Mouse (Mus musculus): Measurements from ENCODE around the gene Dnal1.
A peak's percentile ranks its signal among the peaks of the same experiment; 100 is the strongest.

The Dnal1 gene

DNA sequence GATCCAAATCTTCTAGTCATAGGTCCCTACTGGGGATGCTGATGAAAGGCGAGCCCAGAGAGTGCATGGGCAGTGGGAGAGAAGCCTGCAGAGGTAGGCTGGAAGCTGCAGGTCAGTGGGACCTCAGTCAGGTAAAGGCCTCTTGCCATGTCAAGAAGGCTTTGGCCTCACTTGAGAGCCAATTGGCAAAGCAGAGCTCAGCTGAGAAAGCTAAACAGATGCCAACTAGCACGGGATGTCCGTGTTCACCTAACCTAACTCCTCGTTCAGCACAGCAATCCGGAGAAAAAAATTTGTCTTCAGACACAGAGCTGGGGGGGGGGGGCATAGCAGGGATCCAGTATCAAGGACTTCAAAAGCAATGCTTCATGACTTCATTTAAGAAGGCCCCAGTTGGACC lies 70.8 kb downstream of the Dnal1 start:
- DNase-seq (ENCODE audit: extremely low spot score, low spot score), result no peak

DNA sequence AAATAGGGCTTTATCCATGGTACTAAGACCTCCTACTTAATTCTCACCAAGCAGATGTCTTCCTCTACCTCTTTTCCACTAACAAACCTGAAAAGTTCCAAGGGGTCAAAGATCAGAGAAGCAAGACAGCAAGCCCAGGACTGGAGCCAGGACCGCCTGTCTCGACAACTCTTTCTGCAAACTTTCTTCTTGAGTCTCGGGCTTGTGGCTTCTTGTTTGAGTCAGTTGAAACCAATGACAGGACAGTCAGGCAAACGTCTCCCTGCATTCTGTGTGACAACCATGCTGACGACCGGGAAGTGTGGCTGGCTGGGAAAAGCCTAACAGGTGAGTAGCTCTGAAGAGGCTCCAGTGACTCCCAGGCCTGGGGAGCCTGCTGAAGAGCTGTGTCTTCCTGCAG lies 71.4 kb downstream of the Dnal1 start:
- no peak for DNase-seq (ENCODE audit: extremely low spot score, low spot score)

DNA sequence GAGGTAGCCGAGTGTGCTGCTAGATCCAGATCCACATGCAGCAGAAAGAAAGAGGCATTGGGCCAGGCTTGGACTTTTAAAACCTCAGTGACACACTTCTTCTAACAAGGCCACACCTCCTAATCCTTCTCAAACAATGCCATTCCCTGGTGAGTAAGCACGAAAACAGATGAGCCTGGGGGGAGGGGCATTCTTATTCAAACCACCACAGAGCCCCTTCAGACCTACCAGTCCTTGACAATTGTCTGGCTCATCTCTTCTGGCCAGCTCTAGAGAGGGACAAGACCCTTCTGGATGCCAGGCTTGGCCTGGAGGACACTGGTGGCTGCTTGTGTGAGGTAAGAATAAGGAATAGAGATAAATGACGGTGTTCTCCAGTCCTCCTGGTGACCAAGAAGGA lies 72.4 kb downstream of the Dnal1 start:
- DNase-seq (ENCODE audit: extremely low spot score, low spot score), result no peak

GRCm38 (mm10) chr12:84186950-84187349 lies 72.8 kb downstream of the Dnal1 start:
- DNase-seq (ENCODE audit: extremely low spot score, low spot score), result no peak

- DNase-seq (ENCODE audit: extremely low spot score, low spot score), result no peak
Measured at GRCm38 (mm10) chr12:84187752-84188601, 73.8 kb downstream of the Dnal1 start.

DNA sequence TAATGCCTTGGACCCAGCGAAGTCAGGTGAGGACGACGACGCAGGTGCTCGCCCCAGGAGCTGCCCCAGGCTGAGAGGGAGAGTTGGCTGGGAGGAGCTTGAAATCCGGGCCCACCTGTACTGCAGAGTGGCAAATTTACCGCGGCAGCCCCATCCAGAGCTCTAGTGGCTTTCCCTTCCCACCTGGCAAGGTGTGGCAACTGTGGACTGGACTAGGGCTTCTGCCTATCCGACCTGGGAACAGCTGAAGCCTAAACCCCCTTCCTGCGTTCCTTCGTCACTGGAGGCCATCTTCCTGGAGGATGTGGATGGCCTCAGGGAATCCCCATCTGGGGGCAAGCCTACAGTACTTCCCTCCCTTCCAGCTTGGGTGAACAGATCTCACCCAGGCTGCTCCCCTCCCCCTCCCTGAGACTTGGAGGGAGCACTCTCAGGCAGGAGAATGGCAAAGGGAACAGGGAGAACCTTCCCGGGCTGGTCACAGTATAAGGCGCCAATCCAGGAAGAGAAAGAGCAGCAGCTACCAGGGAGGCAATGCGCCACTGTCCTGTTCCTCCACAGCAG lies 74.8 kb downstream of the Dnal1 start:
- no peak for DNase-seq (ENCODE audit: extremely low spot score, low spot score)

DNA sequence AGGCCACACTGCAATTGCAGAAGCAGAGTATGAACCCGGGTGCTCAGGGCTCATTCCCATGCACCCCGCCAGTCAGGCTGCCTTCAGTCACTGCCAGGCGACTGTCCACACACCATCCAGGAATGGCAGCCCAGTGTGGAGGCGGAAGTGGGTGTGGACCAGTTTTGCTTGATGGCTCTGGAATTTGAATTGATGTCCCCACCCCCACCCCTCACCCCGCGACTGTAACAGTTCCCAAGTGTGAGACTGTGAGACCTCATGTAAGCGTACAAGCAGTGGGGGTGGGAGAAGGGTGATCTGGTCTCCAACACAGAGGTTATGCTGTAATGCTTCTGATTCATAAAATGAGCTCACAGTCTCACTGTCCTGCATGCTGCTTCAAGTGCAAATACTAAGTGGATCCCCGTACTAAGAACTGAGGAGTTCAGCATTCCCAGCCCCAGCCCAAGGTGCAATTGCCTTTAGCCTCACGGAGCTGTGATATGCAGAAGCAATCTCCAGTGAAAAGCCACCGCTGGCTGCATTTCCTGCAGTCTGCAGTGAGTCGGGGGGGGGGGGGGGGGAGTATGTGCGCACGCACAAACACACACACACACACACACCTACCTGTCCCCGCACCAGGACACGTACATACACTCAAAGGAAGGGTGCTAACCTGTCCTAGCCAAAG lies 76.1 kb downstream of the Dnal1 start:
- no peak for DNase-seq (ENCODE audit: extremely low spot score, low spot score)

- no peak for DNase-seq (ENCODE audit: extremely low spot score, low spot score)
Measured at GRCm38 (mm10) chr12:84191190-84191589, 77.0 kb downstream of the Dnal1 start.

DNA sequence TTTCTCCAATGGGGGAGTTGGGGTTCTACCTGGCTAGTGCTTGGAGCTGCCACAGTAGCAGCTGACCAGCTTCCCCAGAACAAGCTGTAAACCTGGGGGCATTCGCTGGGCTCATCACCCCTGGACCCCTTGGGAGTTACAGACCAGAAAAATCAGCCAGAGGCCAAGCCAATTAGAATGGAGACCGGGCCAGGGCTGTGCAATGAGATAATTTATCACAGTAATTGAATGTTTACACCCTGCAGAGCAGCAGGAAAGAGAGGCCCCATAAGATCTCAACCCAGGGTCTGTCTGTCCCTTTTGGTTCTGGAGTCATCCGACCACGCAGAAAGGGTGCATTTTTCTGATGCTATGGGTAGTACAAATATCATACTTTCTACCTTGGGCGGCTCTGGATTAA lies 77.6 kb downstream of the Dnal1 start:
- DNase-seq (ENCODE audit: extremely low spot score, low spot score), result no peak

GRCm38 (mm10) chr12:84192280-84192679 lies 78.1 kb downstream of the Dnal1 start:
- DNase-seq (ENCODE audit: extremely low spot score, low spot score), result peak; percentile 54

GRCm38 (mm10) chr12:84192741-84193641 lies 78.8 kb downstream of the Dnal1 start:
- peak; percentile 81 for DNase-seq (ENCODE audit: extremely low spot score, low spot score)

DNA sequence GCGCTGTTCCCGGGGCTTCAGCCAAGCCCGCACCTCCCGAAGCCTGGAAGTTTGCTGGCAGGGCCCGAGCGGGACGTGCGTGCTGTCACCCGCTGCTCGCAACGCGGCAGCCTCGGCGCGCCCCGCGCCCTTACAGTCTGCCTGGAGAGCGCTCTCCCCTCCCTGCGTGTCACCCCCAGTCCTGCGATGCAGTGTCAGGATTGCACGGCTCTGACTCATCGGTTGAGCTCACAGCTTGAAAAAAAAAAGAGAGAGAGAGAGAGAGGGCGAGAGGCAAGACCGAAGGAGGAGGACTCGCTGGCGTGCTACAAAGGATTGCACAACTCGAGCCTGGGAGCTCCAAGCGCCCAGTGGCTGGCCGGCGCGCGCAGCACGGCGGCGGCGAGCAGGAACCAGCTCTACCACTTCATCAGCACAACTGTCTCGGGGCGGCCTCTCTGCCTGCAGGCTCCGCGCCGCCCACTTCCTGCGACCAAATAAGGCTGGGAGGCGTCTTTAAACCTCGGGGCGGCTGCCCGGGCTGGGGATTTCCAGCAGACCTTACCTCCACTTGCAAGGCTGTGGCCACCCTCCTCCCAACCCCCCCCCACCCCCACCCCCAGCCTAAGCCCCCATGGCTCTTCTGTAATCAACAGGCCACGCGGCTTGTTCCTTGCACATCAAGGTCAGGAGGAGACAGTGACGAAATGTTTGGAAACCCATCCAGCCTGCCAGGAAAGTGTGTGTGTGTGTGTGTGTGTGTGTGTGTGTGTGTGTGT lies 79.7 kb downstream of the Dnal1 start:
- peak; percentile 91 for DNase-seq (ENCODE audit: extremely low spot score, low spot score)

- DNase-seq (ENCODE audit: extremely low spot score, low spot score), result no peak
Measured at GRCm38 (mm10) chr12:84194400-84195109, 80.4 kb downstream of the Dnal1 start.

DNA sequence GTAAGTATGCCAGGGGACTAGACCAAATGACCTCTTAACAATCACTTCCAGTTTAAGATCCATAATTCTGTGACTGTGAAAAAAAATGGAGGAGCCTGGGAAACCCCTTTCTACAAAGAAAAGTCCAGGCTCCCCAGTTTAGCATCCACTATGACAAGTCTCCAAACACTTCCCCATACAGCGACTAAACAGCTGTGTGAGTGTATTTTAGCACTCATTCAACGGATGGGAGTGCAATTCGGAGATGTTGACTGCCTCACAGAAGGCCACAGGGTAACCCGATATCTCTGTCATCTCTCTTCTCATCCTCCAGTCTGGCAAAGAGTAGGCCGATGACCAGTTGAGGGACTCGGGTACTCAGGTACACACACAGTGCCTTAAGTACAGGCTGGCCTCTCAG lies 81.0 kb downstream of the Dnal1 start:
- DNase-seq (ENCODE audit: extremely low spot score, low spot score), result no peak

Data from neural tube, embryonic 10.5 days (tissue).